Mouse (Mus musculus) bone marrow macrophage, adult 2 months (primary cell): Measurements from ENCODE around the gene Fbxo10.
"Not testable (repeated sequence)": the region's sequence is repeated elsewhere in the genome, so short reads cannot be mapped to it uniquely, and the experiment has no call there.

Source experiments
- CTCF ChIP-seq: IDR thresholded peaks from 2 replicates; pipeline ENCODE4 v1.5.1; 2012; ENCODE audit warnings: low read depth, mild to moderate bottlenecking, low read length, moderate library complexity
- POLR2A ChIP-seq: IDR thresholded peaks from 2 replicates; pipeline ENCODE4 v1.6.1; 2012; ENCODE audit warnings: mild to moderate bottlenecking, low read depth, low read length, borderline replicate concordance

- TF ChIP-seq CTCF, POLR2A: not testable (repeated sequence)
Observed at GRCm38 (mm10) chr4:45063836-45064235, 20.6 kb downstream of the Fbxo10 start.
